Mouse (Mus musculus): Measurements from ENCODE around the gene Cers1. TPM values are rescaled to one million over a fixed set of nuclear protein-coding genes. Genes with fewer than 3 reads are reported as not detected.
A peak's percentile ranks its signal among the peaks of the same experiment; 100 is the strongest.

Cers1 gene
- total and polyA plus RNA-seq, 3 experiments, result 0.13 TPM; not detected in 2

GRCm38 (mm10) chr8:70356111-70356510 is 40.5 kb downstream of the Cers1 start:
- in situ Hi-C loops (cut with MboI; ENCODE audit: low pct_ligation_motif_present, low pct_unique_long_range_greater_than_20kb, low sequenced_read_pairs) (no loop called here), dilution Hi-C loops (cut with MboI; ENCODE audit: extremely low pct_ligation_motif_present, extremely low pct_unique_long_range_greater_than_20kb, low sequenced_read_pairs) (no loop called here)
- Histone ChIP-seq H3K4me2 (ENCODE audit: insufficient read depth, low read depth, poor library complexity, severe bottlenecking) (no peak overlapping the region), H3K36me3 (replicated peaks in 1 of 2; ENCODE audit: control insufficient read depth in 1 of 2, insufficient read depth in 1 of 2, low read length in 1 of 2) (peaks cover 0 to 4% of the 10 kb centered on the region in 2 experiments), H3K27ac (ENCODE audit: insufficient read depth, low read depth) (no peak overlapping the region), H3K9me3 (replicated peaks; ENCODE audit: low read length) (peaks cover 4% of the 10 kb centered on the region), H3K27me3 (replicated peaks) (no peaks in the 10 kb centered on the region), H3K4me3 (replicated peaks in 1 of 3; ENCODE audit: low read depth in 2 of 3, low read length in 2 of 3, poor library complexity in 1 of 3) (no peak overlapping the region), H3K4me1 (ENCODE audit: control insufficient read depth in 1 of 2, insufficient read depth in 2 of 2) (peaks cover 13 to 17% of the 10 kb centered on the region in 2 experiments), H3K79me2 (replicated peaks; ENCODE audit: control insufficient read depth, extremely low read depth, insufficient read depth, poor library complexity, severe bottlenecking) (peaks cover 17% of the 10 kb centered on the region), H3K9ac (ENCODE audit: insufficient read depth, low read depth) (no peak overlapping the region)
- no peak for DNase-seq (ENCODE audit: extremely low read depth)
- TF ChIP-seq ZKSCAN1 (IDR thresholded peaks at IDR 0.05; ENCODE audit: borderline replicate concordance, low read depth, low read length), result no peak
- no peak for TF ChIP-seq USF2 (conservative IDR thresholded peaks at IDR 0.05; ENCODE audit: low read depth, low read length)
- TF ChIP-seq KAT2A (IDR thresholded peaks at IDR 0.05; ENCODE audit: insufficient replicate concordance, low read length), result no peak
- no peak for TF ChIP-seq MEF2A (IDR thresholded peaks at IDR 0.05; ENCODE audit: borderline replicate concordance, low read depth, low read length)

- no peak overlapping the region for H3K4me3 ChIP-seq (replicated peaks in 1 of 3; ENCODE audit: low read depth in 2 of 3, low read length in 2 of 3, poor library complexity in 1 of 3)
- peaks cover 4% of the 10 kb centered on the region for H3K9me3 ChIP-seq (replicated peaks; ENCODE audit: low read length)
- no peak overlapping the region for H3K27ac ChIP-seq (ENCODE audit: insufficient read depth, low read depth)
- DNase-seq (ENCODE audit: extremely low read depth), result no peak
- H3K27me3 ChIP-seq (replicated peaks), result peaks cover 9% of the 10 kb centered on the region
- TF ChIP-seq ZMIZ1 (IDR thresholded peaks at IDR 0.05; ENCODE audit: low read depth, low read length) (no peak), MAFK (IDR thresholded peaks at IDR 0.05; ENCODE audit: insufficient replicate concordance, low read length) (no peak), SMC3 (IDR thresholded peaks at IDR 0.05; ENCODE audit: low read depth, low read length) (no peak)
- no peaks in the 10 kb centered on the region for H3K79me2 ChIP-seq (replicated peaks; ENCODE audit: control insufficient read depth, extremely low read depth, insufficient read depth, poor library complexity, severe bottlenecking)
- no peak overlapping the region for H3K4me2 ChIP-seq (ENCODE audit: insufficient read depth, low read depth, poor library complexity, severe bottlenecking)
- H3K9ac ChIP-seq (ENCODE audit: insufficient read depth, low read depth), result no peak overlapping the region
- no peaks in the 10 kb centered on the region for H3K36me3 ChIP-seq (replicated peaks in 1 of 2; ENCODE audit: control insufficient read depth in 1 of 2, insufficient read depth in 1 of 2, low read length in 1 of 2)
- H3K4me1 ChIP-seq (ENCODE audit: control insufficient read depth in 1 of 2, insufficient read depth in 2 of 2), result peaks cover 1 to 2% of the 10 kb centered on the region in 2 experiments; a peak in 3 of 4 replicates
- dilution Hi-C loops (cut with MboI; ENCODE audit: extremely low pct_ligation_motif_present, extremely low pct_unique_long_range_greater_than_20kb, low sequenced_read_pairs), result no loop called here
- in situ Hi-C loops (cut with MboI; ENCODE audit: low pct_ligation_motif_present, low pct_unique_long_range_greater_than_20kb, low sequenced_read_pairs), result no loop called here
Observed at GRCm38 (mm10) chr8:70359411-70359810, 43.8 kb downstream of the Cers1 start.

GRCm38 (mm10) chr8:70360769-70361168 is 45.2 kb downstream of the Cers1 start:
- Histone ChIP-seq H3K4me2 (ENCODE audit: insufficient read depth, low read depth, poor library complexity, severe bottlenecking) (no peak overlapping the region), H3K36me3 (replicated peaks in 1 of 2; ENCODE audit: control insufficient read depth in 1 of 2, insufficient read depth in 1 of 2, low read length in 1 of 2) (no peaks in the 10 kb centered on the region), H3K79me2 (replicated peaks; ENCODE audit: control insufficient read depth, extremely low read depth, insufficient read depth, poor library complexity, severe bottlenecking) (no peaks in the 10 kb centered on the region), H3K27ac (ENCODE audit: insufficient read depth, low read depth) (no peak overlapping the region), H3K27me3 (replicated peaks) (peaks cover 9% of the 10 kb centered on the region), H3K9me3 (replicated peaks; ENCODE audit: low read length) (peaks cover 4% of the 10 kb centered on the region), H3K4me1 (ENCODE audit: control insufficient read depth in 1 of 2, insufficient read depth in 2 of 2) (peaks cover 0 to 2% of the 10 kb centered on the region in 2 experiments; a peak in 1 of 4 replicates), H3K4me3 (replicated peaks in 1 of 3; ENCODE audit: low read depth in 2 of 3, low read length in 2 of 3, poor library complexity in 1 of 3) (no peak overlapping the region), H3K9ac (ENCODE audit: insufficient read depth, low read depth) (no peak overlapping the region)
- in situ Hi-C loops (cut with MboI; ENCODE audit: low pct_ligation_motif_present, low pct_unique_long_range_greater_than_20kb, low sequenced_read_pairs) (no loop called here), dilution Hi-C loops (cut with MboI; ENCODE audit: extremely low pct_ligation_motif_present, extremely low pct_unique_long_range_greater_than_20kb, low sequenced_read_pairs) (no loop called here)
- DNase-seq (ENCODE audit: extremely low read depth), result peak; percentile 33
- no peak for TF ChIP-seq ZKSCAN1 (IDR thresholded peaks at IDR 0.05; ENCODE audit: borderline replicate concordance, low read depth, low read length)
- TF ChIP-seq RCOR1 (conservative IDR thresholded peaks at IDR 0.05; ENCODE audit: low read depth, low read length), result no peak
- no peak for TF ChIP-seq CHD2 (IDR thresholded peaks at IDR 0.05; ENCODE audit: low read length)
- peak in 1 of 2 experiments; percentile 46; a peak in 2 of 4 replicates for TF ChIP-seq CTCF (conservative IDR thresholded peaks at IDR 0.05 in 1 of 2, IDR thresholded peaks at IDR 0.05 in 1 of 2; ENCODE audit: low read depth in 2 of 2, low read length in 2 of 2)
- no peak for TF ChIP-seq KAT2A (IDR thresholded peaks at IDR 0.05; ENCODE audit: insufficient replicate concordance, low read length)
- no peak for TF ChIP-seq MEF2A (IDR thresholded peaks at IDR 0.05; ENCODE audit: borderline replicate concordance, low read depth, low read length)
- peak; percentile 27 for TF ChIP-seq SMC3 (IDR thresholded peaks at IDR 0.05; ENCODE audit: low read depth, low read length)
- peak; percentile 16 for TF ChIP-seq RAD21 (IDR thresholded peaks at IDR 0.05; ENCODE audit: low read depth, low read length)
- no peak for TF ChIP-seq EP300 (IDR thresholded peaks at IDR 0.05; ENCODE audit: low read length)
- TF ChIP-seq ZC3H11A (IDR thresholded peaks at IDR 0.05; ENCODE audit: low read depth, low read length), result no peak
- TF ChIP-seq CHD1 (IDR thresholded peaks at IDR 0.05; ENCODE audit: low read depth, low read length), result no peak
